Mouse (Mus musculus) left cerebral cortex, postnatal 36 days (tissue): ENCODE data around the gene Csnk1d. TPM values are rescaled to one million over a fixed set of nuclear protein-coding genes. Genes with fewer than 3 reads are reported as not detected.

ENCODE experiments used
- DNase-seq, 2 experiments: peaks; one replicate each; pipeline ENCODE4 v3.0.0; 2021 to 2022; ENCODE audit warnings: low spot score in 2 of 2, mixed read lengths in 1 of 2
- intact Hi-C: fragments of 180-260 bp; cut with DNase I; formaldehyde crosslinking; loops from one replicate; pipeline ENCODE4 v1.15.1; 2025
- total RNA-seq, 2 experiments: library from RNA; stranded (reverse); gene quantifications; 2 replicates each; pipeline ENCODE4 v1.2.3; 2021

Gene Csnk1d
- total RNA-seq, 2 experiments from 2014 or later, result 113 to 115 TPM

- intact Hi-C loops, result no loop called here
- no peak for DNase-seq
Measured at GRCm38 (mm10) chr11:120990126-120990781, 876 bp downstream of the Csnk1d start.

GRCm38 (mm10) chr11:120989523-120989922 is 1.6 kb downstream of the Csnk1d start:
- intact Hi-C loops, result no loop called here
- no peak for DNase-seq

- intact Hi-C loops, result no loop called here
- no peak for DNase-seq
Measured at GRCm38 (mm10) chr11:120988410-120988809, 2.7 kb downstream of the Csnk1d start.

GRCm38 (mm10) chr11:120987608-120988007 is 3.5 kb downstream of the Csnk1d start:
- intact Hi-C loops, result no loop called here
- no peak for DNase-seq

GRCm38 (mm10) chr11:120984448-120985330 is 6.4 kb downstream of the Csnk1d start:
- DNase-seq, result no peak
- intact Hi-C loops, result no loop called here

- DNase-seq, result no peak
- intact Hi-C loops, result no loop called here
Measured at GRCm38 (mm10) chr11:120982459-120982858, 8.7 kb downstream of the Csnk1d start.

GRCm38 (mm10) chr11:120981661-120982060 is 9.5 kb downstream of the Csnk1d start:
- no peak for DNase-seq
- intact Hi-C loops, result no loop called here

GRCm38 (mm10) chr11:120980427-120981035 is 10.6 kb downstream of the Csnk1d start:
- intact Hi-C loops, result no loop called here
- DNase-seq, result no peak

GRCm38 (mm10) chr11:120979711-120980426 is 11.3 kb downstream of the Csnk1d start:
- DNase-seq, result no peak
- intact Hi-C loops, result no loop called here

GRCm38 (mm10) chr11:120973318-120973717 is 17.8 kb downstream of the Csnk1d start:
- intact Hi-C loops, result no loop called here
- DNase-seq, result no peak

- intact Hi-C loops, result no loop called here
- DNase-seq, result no peak
Measured at GRCm38 (mm10) chr11:120971237-120971636, 19.9 kb downstream of the Csnk1d start.

- intact Hi-C loops, result no loop called here
- DNase-seq, result no peak
Measured at GRCm38 (mm10) chr11:120969742-120970141, 21.4 kb downstream of the Csnk1d start.

- no peak for DNase-seq
- intact Hi-C loops, result no loop called here
Measured at GRCm38 (mm10) chr11:120965587-120965986, 25.5 kb downstream of the Csnk1d start.

- no peak for DNase-seq
- intact Hi-C loops, result no loop called here
Measured at GRCm38 (mm10) chr11:120964195-120965157, 26.7 kb downstream of the Csnk1d start.

- no peak for DNase-seq
- intact Hi-C loops, result no loop called here
Measured at GRCm38 (mm10) chr11:120962909-120963308, 28.2 kb downstream of the Csnk1d start.

GRCm38 (mm10) chr11:120962050-120962771 is 28.9 kb downstream of the Csnk1d start:
- intact Hi-C loops, result no loop called here
- DNase-seq, result no peak

GRCm38 (mm10) chr11:120961594-120961993 is 29.5 kb downstream of the Csnk1d start:
- DNase-seq, result no peak
- intact Hi-C loops, result no loop called here

GRCm38 (mm10) chr11:120960248-120960647 is 30.9 kb downstream of the Csnk1d start:
- DNase-seq, result no peak
- intact Hi-C loops, result no loop called here
